Mouse (Mus musculus) NIH3T3 (cell line): Measurements from ENCODE around the gene Ppard.

Experiments
- DNase-seq: peaks from one replicate; pipeline ENCODE4 v3.0.0-alpha.2; 2012; ENCODE audit warnings: low read depth

Ppard gene

GRCm38 (mm10) chr17:28341091-28341490, 108.6 kb downstream of the Ppard start:
- peak; percentile 98 for DNase-seq

- DNase-seq, result peak; percentile 82
These were observed 111.6 kb downstream of the Ppard start for GRCm38 (mm10) chr17:28344050-28344607.

GRCm38 (mm10) chr17:28344670-28345069, 112.2 kb downstream of the Ppard start:
- DNase-seq, result no peak

- peak; percentile 81 for DNase-seq
These were observed 112.8 kb downstream of the Ppard start for GRCm38 (mm10) chr17:28345271-28345721.

- peak; percentile 80 for DNase-seq
These were observed 113.4 kb downstream of the Ppard start for GRCm38 (mm10) chr17:28345882-28346281.

GRCm38 (mm10) chr17:28347327-28347726, 114.8 kb downstream of the Ppard start:
- DNase-seq, result no peak

- no peak for DNase-seq
These were observed 115.7 kb downstream of the Ppard start for GRCm38 (mm10) chr17:28348211-28348610.

GRCm38 (mm10) chr17:28349264-28349880, 116.9 kb downstream of the Ppard start:
- peak; percentile 63 for DNase-seq

- no peak for DNase-seq
These were observed 117.5 kb downstream of the Ppard start for GRCm38 (mm10) chr17:28349901-28350465.

GRCm38 (mm10) chr17:28350466-28351352, 118.2 kb downstream of the Ppard start, which contains the start of gene Tead3:
Tead3 (minus strand) TSS chr17:28350817.
- peak; percentile 93 for DNase-seq
